ENCODE assay signal across 13 mouse cellular contexts in genomic region chr1:162620487-162620886, GRCm38 (mm10). TPM values are rescaled to one million over a fixed set of nuclear protein-coding genes. Genes with fewer than 3 reads are reported as not detected.
A peak's percentile ranks its signal among the peaks of the same experiment; 100 is the strongest.
DNase-seq lines count a peak whose midpoint lies in the region; ATAC-seq and TF ChIP-seq lines count a peak whose summit lies in the region.
"Had no signal": no experiment of that assay in that cellular context is flagged by ENCODE, and none has a peak within 500 bp of the region (broad histone marks: within the 10 kb centered on the region; RNA-seq: fewer than 3 reads in every experiment).

No protein-coding gene starts in this region.

- no peaks in the 10 kb centered on the region; the same call in 1 of the 2 replicates for H3K4me1 ChIP-seq in liver, embryonic 11.5 days (replicated peaks; ENCODE audit: control insufficient read depth, insufficient read depth, low read length)
- no peaks in the 10 kb centered on the region for H3K4me1 ChIP-seq in E14TG2a.4 (replicated peaks; ENCODE audit: low read depth, low read length)

- CTCF ChIA-PET in Patski (lab: Charles Lee), result interaction anchor here (0.9 to 1.9 kb wide), 9 partner anchors 8 to 72 kb away, joined by 3 to 7 read pairs (median 4); partner anchors contain the start of gene Mettl13

- H3K9ac ChIP-seq in liver, embryonic 11.5 days (ENCODE audit: low read depth, low read length), result no peak overlapping the region
- H3K9ac ChIP-seq: neural tube, embryonic 13.5 days had no signal

- 63% methylated on average over 4 of the region's 4 CpGs for WGBS in liver, embryonic 11.5 days

- TF ChIP-seq CTCF in E14TG2a.4 (conservative IDR thresholded peaks at IDR 0.05; ENCODE audit: low read length) (peak; percentile 79), Patski (IDR thresholded peaks at IDR 0.05) (peak; percentile 70)

- no peaks in the 10 kb centered on the region for H3K27me3 ChIP-seq in liver, embryonic 11.5 days (replicated peaks; ENCODE audit: control insufficient read depth, insufficient read depth, low read length)
- 0 out of 2 replicates have a peak, but pooled peaks cover 4% of the 10 kb centered on the region for H3K27me3 ChIP-seq in E14TG2a.4 (ENCODE audit: insufficient read depth, low read length)
- no peaks in the 10 kb centered on the region for H3K27me3 ChIP-seq in Patski
- H3K27me3 ChIP-seq: megakaryocyte, embryonic 14.5 days; neural tube, embryonic 13.5 days had no signal

- no peak for ATAC-seq in liver, embryonic 11.5 days (replicated peaks; ENCODE audit: low FRiP score)
- ATAC-seq in Patski, result no peak
- ATAC-seq in megakaryocyte, adult 5-6 weeks (ENCODE audit: poor library complexity, severe bottlenecking), result 0 out of 2 replicates have a peak, but pooled peaks have one; percentile 28

- no peak overlapping the region for H3K4me3 ChIP-seq in liver, embryonic 11.5 days (ENCODE audit: low read depth, low read length)
- no peak overlapping the region for H3K4me3 ChIP-seq in E14TG2a.4 (replicated peaks; ENCODE audit: low read length)
- H3K4me3 ChIP-seq: limb, embryonic 10.5 days; megakaryocyte, embryonic 14.5 days; neural tube, embryonic 13.5 days had no signal

- H3K27ac ChIP-seq in liver, embryonic 11.5 days (ENCODE audit: low read depth, low read length), result no peak overlapping the region
- H3K27ac ChIP-seq: limb, embryonic 10.5 days; neural tube, embryonic 13.5 days had no signal

- intact Hi-C loops in gastrocnemius, postnatal 14 days (cut with DNase I; ENCODE audit: low total_unique reads), result loop anchor here (5.0 kb wide), 1 partner anchor 153 kb away; no protein-coding TSS in a partner anchor

- H3K9me3 ChIP-seq in liver, embryonic 11.5 days (ENCODE audit: control insufficient read depth, low read length), result no peaks in the 10 kb centered on the region
- peaks cover 11% of the 10 kb centered on the region for H3K9me3 ChIP-seq in E14TG2a.4 (ENCODE audit: low read length)
- H3K9me3 ChIP-seq: limb, embryonic 10.5 days; neural tube, embryonic 13.5 days had no signal

- POLR2A ChIA-PET in Patski (lab: Charles Lee), result interaction anchor here (0.6 kb wide), 1 partner anchor 76 kb away, joined by 5 read pairs; no protein-coding TSS in a partner anchor

- peak; percentile 20 for DNase-seq in liver
- no peak for DNase-seq in liver, embryonic 11.5 days (ENCODE audit: low spot score)
- no peak for DNase-seq in Patski (ENCODE audit: low read depth, low spot score)
- no peak for DNase-seq in gastrocnemius, postnatal 14 days
- no peak for DNase-seq in cerebellum, adult 9-10 months
- DNase-seq in adrenal gland, postnatal 10 days, result no peak

- in situ Hi-C loops in Patski (cut with MboI; ENCODE audit: low pct_unique_long_range_greater_than_20kb), result no loop called here

- H3K4me2 ChIP-seq in liver, embryonic 11.5 days, result no peak overlapping the region
- H3K4me2 ChIP-seq: neural tube, embryonic 13.5 days had no signal

- H3K36me3 ChIP-seq in liver, embryonic 11.5 days (ENCODE audit: control insufficient read depth, insufficient read depth, low read length), result no peaks in the 10 kb centered on the region
- H3K36me3 ChIP-seq in E14TG2a.4 (ENCODE audit: insufficient read depth, low read length), result no peaks in the 10 kb centered on the region
- H3K36me3 ChIP-seq: limb, embryonic 10.5 days; neural tube, embryonic 13.5 days had no signal

RNA-seq across cellular contexts. Expression of gene Myoc, which starts 18.5 kb away (rescaled TPM):
- not detected in 2 replicates for polyA plus RNA-seq in liver, embryonic 11.5 days (2014; fragmentation: Nextera tagmentation; extraction: Ambion mirVana)
- polyA plus RNA-seq in Patski (2021), result not detected
- total RNA-seq in megakaryocyte, adult 5-6 weeks (2015), result not detected in 2 replicates
- total RNA-seq in megakaryocyte, adult 5-6 weeks (2017), result not detected in 2 replicates
- total RNA-seq in gastrocnemius, postnatal 14 days (2021), result 10 to 100 TPM; 13.4 to 14.3 TPM
- 1 to 10 TPM in 1 of 2 experiments, under 1 TPM in 1; 0.69 to 1.5 TPM for total RNA-seq in adrenal gland, postnatal 10 days (2021)
- polyA plus RNA-seq: limb, embryonic 10.5 days; neural tube, embryonic 13.5 days had no signal

RNA-seq across cellular contexts. Expression of gene Myocos, which starts 37.5 kb away (rescaled TPM):
- polyA plus RNA-seq in liver, embryonic 11.5 days (2014; fragmentation: Nextera tagmentation; extraction: Ambion mirVana), result not detected in 2 replicates
- not detected for polyA plus RNA-seq in Patski (2021)
- total RNA-seq in megakaryocyte, adult 5-6 weeks (2015), result not detected in 2 replicates
- total RNA-seq in megakaryocyte, adult 5-6 weeks (2017), result not detected in 2 replicates
- not detected for total RNA-seq in gastrocnemius, postnatal 14 days (2021)
- total RNA-seq in adrenal gland, postnatal 10 days (2021), result not detected
- polyA plus RNA-seq: heart, embryonic 16.5 days; kidney, embryonic 16.5 days; limb, embryonic 10.5 days; neural tube, embryonic 13.5 days had no signal

RNA-seq across cellular contexts. Expression of gene Vamp4, which starts 50.2 kb away (rescaled TPM):
- 35.1 and 35.6 TPM in 2 replicates for polyA plus RNA-seq in liver, embryonic 11.5 days (2014; fragmentation: Nextera tagmentation; extraction: Ambion mirVana)
- polyA plus RNA-seq in Patski (2021), result 46.3 TPM
- 78.4 and 90.1 TPM in 2 replicates for total RNA-seq in megakaryocyte, adult 5-6 weeks (2015)
- 43.3 and 43.5 TPM in 2 replicates for total RNA-seq in megakaryocyte, adult 5-6 weeks (2017)
- total RNA-seq in gastrocnemius, postnatal 14 days (2021), result 10 to 100 TPM; 14.6 to 16.0 TPM
- total RNA-seq in adrenal gland, postnatal 10 days (2021), result 10 to 100 TPM; 28.2 to 36.7 TPM

Comparison
In these comparisons a context has a peak if more than half of its experiments do, and no peak if none do; other contexts are left out.
1. RNA of gene Myoc, which starts 18.5 kb away (total RNA-seq): 13.4 to 14.3 TPM in gastrocnemius, postnatal 14 days; 0.69 to 1.5 TPM in adrenal gland, postnatal 10 days and not detected in megakaryocyte, adult 5-6 weeks; every median in the first group is over 4 times any median in the second.